7 mouse cellular contexts compared by ENCODE assay signal in the genomic region with DNA sequence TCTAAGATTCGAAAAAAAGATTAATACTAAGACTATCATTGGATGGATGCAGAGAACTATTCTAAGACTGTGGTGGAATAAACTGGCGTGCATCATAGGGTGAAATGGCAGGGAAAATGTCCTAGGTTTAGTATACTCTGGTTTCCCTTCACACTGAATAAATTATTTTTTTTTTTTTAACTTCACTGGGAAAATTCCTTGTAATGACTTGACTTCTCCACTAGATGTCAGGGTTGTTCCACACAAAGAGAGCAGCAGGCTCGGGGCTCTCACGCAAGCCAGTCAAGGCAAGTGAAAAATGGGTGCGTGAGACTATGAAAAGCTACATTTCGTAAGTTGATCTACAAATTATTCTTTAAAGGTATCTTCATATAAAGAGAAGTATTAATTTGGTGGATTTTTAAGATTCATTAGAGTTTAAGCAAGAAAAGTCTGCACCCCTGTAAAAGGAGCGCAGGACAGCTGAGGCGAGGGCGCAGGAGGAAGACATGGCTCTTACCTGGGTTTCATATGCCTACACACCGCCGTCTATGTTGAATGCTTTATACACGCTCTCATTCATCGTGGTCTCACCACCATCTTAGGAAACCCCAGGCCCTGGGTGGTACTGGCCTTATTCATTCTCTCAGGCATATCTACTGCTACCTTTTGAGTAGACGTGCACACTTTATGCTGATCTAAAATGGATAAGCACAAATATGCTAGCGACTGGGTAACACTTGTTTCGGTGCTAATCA. TPM values are rescaled to one million over a fixed set of nuclear protein-coding genes. Genes with fewer than 3 reads are reported as not detected.
DNase-seq lines count a peak whose midpoint lies in the region; ATAC-seq and TF ChIP-seq lines count a peak whose summit lies in the region.

No protein-coding gene starts in this region.

- H3K4me2 ChIP-seq in liver, embryonic 14.5 days (ENCODE audit: low read depth) = no peak overlapping the region
- no peak overlapping the region for H3K4me2 ChIP-seq in liver, embryonic 12.5 days
- H3K4me2 ChIP-seq in hindbrain, embryonic 13.5 days = no peak overlapping the region

- H3K27me3 ChIP-seq in liver, embryonic 14.5 days (ENCODE audit: control insufficient read depth, insufficient read depth, low read length) = no peaks in the 10 kb centered on the region
- no peaks in the 10 kb centered on the region for H3K27me3 ChIP-seq in liver, embryonic 12.5 days (replicated peaks)
- 0 out of 2 replicates have a peak, but pooled peaks cover 9% of the 10 kb centered on the region for H3K27me3 ChIP-seq in hindbrain, embryonic 13.5 days
- no peaks in the 10 kb centered on the region for H3K27me3 ChIP-seq in splenic B cell, adult 2 months (ENCODE audit: control insufficient read depth, insufficient read depth, low read length, poor library complexity, severe bottlenecking)

- no peaks in the 10 kb centered on the region for H3K9me3 ChIP-seq in liver, embryonic 14.5 days (ENCODE audit: control insufficient read depth, low read length)
- no peaks in the 10 kb centered on the region for H3K9me3 ChIP-seq in liver, embryonic 12.5 days (replicated peaks)
- no peaks in the 10 kb centered on the region for H3K9me3 ChIP-seq in hindbrain, embryonic 13.5 days

- H3K4me3 ChIP-seq in liver, embryonic 14.5 days (ENCODE audit: insufficient read depth in 1 of 2, low read depth in 2 of 2, low read length in 2 of 2) = no peak overlapping the region
- no peak overlapping the region for H3K4me3 ChIP-seq in liver, embryonic 12.5 days
- H3K4me3 ChIP-seq in hindbrain, embryonic 13.5 days = no peak overlapping the region

- WGBS in liver, embryonic 14.5 days (ENCODE audit: insufficient replicate concordance) = 31% methylated on average over 16 of the region's 16 CpGs
- WGBS in liver, embryonic 12.5 days (ENCODE audit: insufficient replicate concordance) = 35% methylated on average over 16 of the region's 16 CpGs
- WGBS in hindbrain, embryonic 13.5 days = 43% methylated on average over 16 of the region's 16 CpGs

- H3K27ac ChIP-seq in liver, embryonic 14.5 days = no peak overlapping the region
- H3K27ac ChIP-seq in liver, embryonic 12.5 days = no peak overlapping the region
- no peak overlapping the region for H3K27ac ChIP-seq in hindbrain, embryonic 13.5 days

- no peak for ATAC-seq in liver, embryonic 14.5 days (ENCODE audit: insufficient read depth)
- no peak for ATAC-seq in liver, embryonic 12.5 days
- ATAC-seq in hindbrain, embryonic 13.5 days (ENCODE audit: low FRiP score) = peak; percentile 75

- peak; percentile 68 for TF ChIP-seq CTCF in liver, embryonic 14.5 days (IDR thresholded peaks at IDR 0.05; ENCODE audit: low read depth)

- no peaks in the 10 kb centered on the region for H3K4me1 ChIP-seq in liver, embryonic 14.5 days (replicated peaks; ENCODE audit: control insufficient read depth in 2 of 2, insufficient read depth in 2 of 2, low read length in 1 of 2)
- H3K4me1 ChIP-seq in liver, embryonic 12.5 days = no peaks in the 10 kb centered on the region
- H3K4me1 ChIP-seq in hindbrain, embryonic 13.5 days (replicated peaks) = peaks cover 3% of the 10 kb centered on the region; the same call in 1 of the 2 replicates

- DNase-seq in liver, embryonic 14.5 days (ENCODE audit: low read depth in 3 of 3, low spot score in 3 of 3) = peak in 1 of 3 experiments; percentile 26
- DNase-seq in R1 (ENCODE audit: low read depth, low spot score) = peak; percentile 69
- peak; percentile 78 for DNase-seq in embryo, embryonic 10 days (ENCODE audit: low spot score)
- peak; percentile 39 for DNase-seq in lung, postnatal 25 days (ENCODE audit: low spot score)
- DNase-seq in splenic B cell, adult 2 months (ENCODE audit: low read depth, low spot score) = peak; percentile 58

- H3K9ac ChIP-seq in liver, embryonic 14.5 days (replicated peaks) = no peak overlapping the region
- no peak overlapping the region for H3K9ac ChIP-seq in liver, embryonic 12.5 days
- no peak overlapping the region for H3K9ac ChIP-seq in hindbrain, embryonic 13.5 days

- H3K36me3 ChIP-seq in liver, embryonic 14.5 days (replicated peaks; ENCODE audit: control insufficient read depth, insufficient read depth, low read depth) = no peaks in the 10 kb centered on the region
- no peaks in the 10 kb centered on the region for H3K36me3 ChIP-seq in liver, embryonic 12.5 days
- H3K36me3 ChIP-seq in hindbrain, embryonic 13.5 days = no peaks in the 10 kb centered on the region
- no peaks in the 10 kb centered on the region for H3K36me3 ChIP-seq in splenic B cell, adult 2 months (ENCODE audit: control insufficient read depth, insufficient read depth, low read length, poor library complexity, severe bottlenecking)

- no peak for TF ChIP-seq EP300 in liver, embryonic 14.5 days (IDR thresholded peaks at IDR 0.05; ENCODE audit: low read depth)

RNA-seq across cellular contexts. Expression of a gene that starts 15.5 kb away (rescaled TPM):
- not detected in 2 replicates for polyA plus RNA-seq in liver, embryonic 14.5 days (2012; rRNA removed)
- not detected in 2 replicates for polyA plus RNA-seq in liver, embryonic 14.5 days (2014; fragmentation: Nextera tagmentation; extraction: Ambion mirVana)
- not detected in 2 replicates for polyA plus RNA-seq in liver, embryonic 12.5 days (2016; fragmentation: Nextera tagmentation; extraction: Ambion mirVana)
- not detected in 2 replicates for polyA plus RNA-seq in hindbrain, embryonic 13.5 days (2015; fragmentation: Nextera tagmentation; extraction: Ambion mirVana)

RNA-seq across cellular contexts. Expression of a gene that starts 20.3 kb away (rescaled TPM):
- 4.7 and 5.3 TPM in 2 replicates for polyA plus RNA-seq in liver, embryonic 14.5 days (2012; rRNA removed)
- polyA plus RNA-seq in liver, embryonic 14.5 days (2014; fragmentation: Nextera tagmentation; extraction: Ambion mirVana) = 5.9 and 6.8 TPM in 2 replicates
- polyA plus RNA-seq in liver, embryonic 12.5 days (2016; fragmentation: Nextera tagmentation; extraction: Ambion mirVana) = 10.0 and 10.8 TPM in 2 replicates
- 18.9 and 20.6 TPM in 2 replicates for polyA plus RNA-seq in hindbrain, embryonic 13.5 days (2015; fragmentation: Nextera tagmentation; extraction: Ambion mirVana)
